9 mouse cellular contexts compared by ENCODE assay signal in the genomic region with DNA sequence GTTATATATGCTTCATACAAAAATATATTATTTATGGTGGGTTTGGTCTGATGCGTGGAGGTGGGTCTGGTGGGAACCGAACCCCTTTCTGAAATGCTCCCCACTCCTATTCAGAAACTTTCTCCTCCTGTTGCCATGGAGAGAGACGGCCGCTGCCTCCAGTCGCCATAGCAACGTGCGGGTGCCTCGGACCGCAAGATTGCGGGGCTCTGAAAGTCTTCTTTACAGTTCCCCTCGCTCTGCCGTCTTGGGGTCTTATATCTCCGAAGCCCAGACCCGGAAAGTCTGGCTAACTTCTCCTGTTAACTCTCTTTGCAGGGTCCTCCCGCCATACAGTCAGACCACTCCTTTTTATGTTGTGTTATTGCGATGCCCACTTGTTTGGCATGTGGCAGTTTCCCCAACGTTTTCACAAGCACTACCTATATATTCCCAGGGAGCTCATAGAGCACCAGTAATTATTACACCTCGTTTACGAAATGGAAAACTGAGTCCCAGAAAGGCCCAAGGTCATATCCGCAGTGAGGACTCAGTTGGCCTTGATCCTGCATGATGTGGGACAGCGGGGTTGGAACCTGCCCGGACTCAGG. TPM values are rescaled to one million over a fixed set of nuclear protein-coding genes. Genes with fewer than 3 reads are reported as not detected.
A peak's percentile ranks its signal among the peaks of the same experiment; 100 is the strongest.
DNase-seq lines count a peak whose midpoint lies in the region; ATAC-seq and TF ChIP-seq lines count a peak whose summit lies in the region.
"Had no signal": no experiment of that assay in that cellular context is flagged by ENCODE, and none has a peak within 500 bp of the region (broad histone marks: within the 10 kb centered on the region; RNA-seq: fewer than 3 reads in every experiment).

No protein-coding gene starts in this region.

- DNase-seq in cerebellum, adult 11 months = peak; percentile 22
- DNase-seq in cerebellum, adult 8-10 months = no peak
- DNase-seq in left cerebral cortex, postnatal 4 days = peak; percentile 24
- DNase-seq in left cerebral cortex, adult 9 months (ENCODE audit: low spot score in 2 of 2) = no peak
- peak; percentile 66 for DNase-seq in hindbrain, postnatal 0 days (ENCODE audit: low spot score)
- no peak for DNase-seq in liver
- DNase-seq in testis, postnatal 14 days (ENCODE audit: low spot score) = no peak

- ATAC-seq in hindbrain, postnatal 0 days = peak; percentile 5; the same call in 1 of the 2 replicates
- ATAC-seq: activated CD4-positive, CD25-positive, alpha-beta regulatory T cell, adult 4 months had no signal

- peak overlapping the region; percentile 56 for H3K4me3 ChIP-seq in hindbrain, postnatal 0 days (ENCODE audit: low read length)
- peak overlapping the region; percentile 93 for H3K4me3 ChIP-seq in olfactory bulb, adult 2 months (ENCODE audit: insufficient read depth, low read depth, low read length)

- H3K4me2 ChIP-seq in hindbrain, postnatal 0 days (ENCODE audit: low read depth, low read length) = peak overlapping the region; percentile 95

- intact Hi-C loops in left cerebral cortex, postnatal 4 days (cut with DNase I) = loop anchor here (5.0 kb wide), 1 partner anchor 163 kb away; the partner anchor contains the start of genes Gm10964 and Olfml3

- H3K9me3 ChIP-seq in hindbrain, postnatal 0 days (ENCODE audit: low read length) = no peaks in the 10 kb centered on the region

- no peak overlapping the region for H3K27ac ChIP-seq in hindbrain, postnatal 0 days
- peak overlapping the region; percentile 94; the same call in 1 of the 2 replicates for H3K27ac ChIP-seq in olfactory bulb, adult 2 months (ENCODE audit: insufficient read depth, low read depth, low read length)

- no peaks in the 10 kb centered on the region for H3K36me3 ChIP-seq in hindbrain, postnatal 0 days (ENCODE audit: insufficient read depth, low read length)

- H3K4me1 ChIP-seq in hindbrain, postnatal 0 days (ENCODE audit: insufficient read depth, low read length) = peaks cover 24% of the 10 kb centered on the region
- peaks cover 34% of the 10 kb centered on the region for H3K4me1 ChIP-seq in olfactory bulb, adult 2 months (ENCODE audit: control insufficient read depth, insufficient read depth, low read length)

- peaks cover 16% of the 10 kb centered on the region; the same call in 1 of the 2 replicates for H3K27me3 ChIP-seq in hindbrain, postnatal 0 days (ENCODE audit: insufficient read depth, low read length)

- TF ChIP-seq CTCF in hindbrain, postnatal 0 days (IDR thresholded peaks at IDR 0.05; ENCODE audit: low read depth) = no peak
- no peak for TF ChIP-seq CTCF in olfactory bulb, adult 2 months (IDR thresholded peaks at IDR 0.05; ENCODE audit: insufficient read depth, low read depth, low read length)

- no peak; the same call in 1 of the 2 replicates for TF ChIP-seq POLR2A in olfactory bulb, adult 2 months (IDR thresholded peaks at IDR 0.05; ENCODE audit: insufficient read depth, low read depth, low read length)

- 7% methylated on average over 22 of the region's 22 CpGs for WGBS in hindbrain, postnatal 0 days
- 9% methylated on average over 22 of the region's 22 CpGs for WGBS in olfactory bulb, adult 2 months

- no peak overlapping the region for H3K9ac ChIP-seq in hindbrain, postnatal 0 days (replicated peaks; ENCODE audit: low read length)

RNA-seq across cellular contexts. Expression of gene Syt6, which starts 0.4 kb away (rescaled TPM):
- 10 to 100 TPM; 25.8 to 26.9 TPM for total RNA-seq in left cerebral cortex, postnatal 4 days (2021)
- 32.6 and 43.6 TPM in 2 replicates for total RNA-seq in hindbrain, postnatal 0 days (2014; rRNA removed)
- 9.1 and 10.1 TPM in 2 replicates for polyA plus RNA-seq in hindbrain, postnatal 0 days (2015; fragmentation: Nextera tagmentation; extraction: Ambion mirVana)
- 104 and 138 TPM in 2 replicates for polyA plus RNA-seq in olfactory bulb, adult 2 months (2012; ENCODE audit: insufficient read depth, insufficient read length, low replicate concordance, missing spikeins)
- polyA plus RNA-seq: activated CD4-positive, CD25-positive, alpha-beta regulatory T cell, adult 4 months had no signal

Comparison
In these comparisons a context has a peak if more than half of its experiments do, and no peak if none do; other contexts are left out.
1. DNase-seq: peak in cerebellum, adult 11 months (single experiment), left cerebral cortex, postnatal 4 days (single experiment) and hindbrain, postnatal 0 days (single experiment); none in cerebellum, adult 8-10 months (single experiment), left cerebral cortex, adult 9 months (0 of 2), liver (single experiment) and testis, postnatal 14 days (single experiment).